Mouse (Mus musculus) urinary bladder, postnatal 14 days (tissue): ENCODE measurements around the gene Bdh2.

ENCODE experiments used
- DNase-seq: peaks from one replicate; pipeline ENCODE4 v3.0.0; 2021; ENCODE audit warnings: low spot score

The Bdh2 gene

GRCm38 (mm10) chr3:135280669-135281415 is at the start of gene Bdh2:
Gene Bdh2 (plus strand): TSS chr3:135281221.
- peak; percentile 80 for DNase-seq

DNA sequence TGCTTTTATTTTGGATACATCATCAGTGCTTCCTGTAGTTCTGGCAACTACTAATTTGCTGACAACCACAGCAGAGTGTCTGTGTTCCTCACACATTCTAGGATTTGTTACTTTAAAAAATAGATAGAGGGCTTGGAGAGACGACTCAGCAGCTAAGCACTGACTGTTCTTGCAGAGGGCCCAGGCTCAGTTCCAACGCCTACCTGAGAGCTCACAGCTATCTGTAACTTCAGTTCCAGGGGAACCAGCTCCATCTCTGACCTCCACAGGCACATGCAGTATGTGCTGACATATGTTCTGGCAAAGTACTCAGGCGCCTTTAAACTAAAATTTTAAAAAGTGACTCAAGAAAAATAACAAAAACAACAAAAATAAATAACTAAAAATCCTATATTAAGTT is 49.0 kb upstream of the Bdh2 start:
- no peak for DNase-seq

DNA sequence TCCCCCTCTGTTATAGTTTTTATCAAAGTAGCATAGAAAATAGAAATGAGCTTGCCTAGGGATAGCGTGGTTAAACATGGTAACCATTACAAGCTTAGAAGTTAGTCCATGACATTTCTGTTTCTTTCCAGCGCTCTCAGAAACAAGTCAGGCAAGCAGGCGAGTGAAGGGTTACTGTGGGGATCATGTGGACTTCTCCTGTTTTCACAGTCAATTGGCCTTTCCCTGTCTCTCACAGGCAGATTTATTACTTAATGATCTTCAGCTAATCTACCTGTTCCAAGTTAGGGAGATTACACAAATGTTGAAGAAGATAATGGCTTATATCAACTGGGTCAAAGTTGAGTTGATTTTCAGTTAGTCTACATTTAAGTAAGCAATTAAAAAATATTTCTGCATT is 48.6 kb upstream of the Bdh2 start:
- DNase-seq: no peak

GRCm38 (mm10) chr3:135245733-135246132 is 35.3 kb upstream of the Bdh2 start:
- no peak for DNase-seq

DNA sequence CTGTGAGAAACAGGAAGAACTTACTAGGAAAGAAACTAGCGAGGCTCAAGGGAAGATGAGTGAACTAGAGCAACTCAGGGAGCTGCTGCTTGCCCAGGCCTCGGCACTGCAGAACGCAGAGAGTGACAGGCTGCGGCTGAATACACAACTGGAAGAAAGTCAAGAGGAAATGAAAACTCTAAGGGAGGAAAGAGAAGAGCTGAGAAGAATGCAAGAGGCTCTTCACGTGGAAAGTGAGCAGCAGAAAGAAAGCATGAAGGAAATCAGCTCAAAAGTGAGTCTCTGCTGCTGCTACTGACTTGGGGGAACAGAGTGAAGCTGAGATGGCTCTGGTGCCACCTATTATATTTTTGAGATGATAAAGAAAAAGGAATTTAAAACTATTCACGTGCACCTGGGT is 34.2 kb upstream of the Bdh2 start:
- no peak for DNase-seq

- no peak for DNase-seq
Measured at GRCm38 (mm10) chr3:135249104-135249503, 31.9 kb upstream of the Bdh2 start.

- DNase-seq: no peak
Measured at GRCm38 (mm10) chr3:135251825-135252224, 29.2 kb upstream of the Bdh2 start.

DNA sequence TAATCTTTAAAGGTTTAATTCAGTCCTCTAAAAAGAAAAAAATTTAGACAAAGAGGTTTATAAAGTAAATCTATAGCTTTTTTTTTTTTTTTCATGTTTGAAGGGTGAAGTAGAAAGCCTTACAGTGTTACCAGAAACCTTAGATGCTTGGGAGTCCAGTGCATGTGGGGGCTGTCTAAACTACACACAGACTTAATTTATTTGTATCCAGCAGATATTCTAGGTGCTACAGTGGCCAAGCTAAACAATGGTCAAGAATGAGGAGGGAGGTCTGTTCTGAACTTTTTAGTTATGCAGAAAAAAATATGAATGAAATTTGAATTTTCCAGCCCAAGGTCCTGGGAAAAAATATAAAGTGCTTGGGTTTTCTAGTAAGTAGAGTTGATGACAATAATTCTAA is 26.2 kb upstream of the Bdh2 start:
- DNase-seq: no peak

GRCm38 (mm10) chr3:135258919-135259318 is 22.1 kb upstream of the Bdh2 start:
- DNase-seq: no peak

- DNase-seq: no peak
Measured at GRCm38 (mm10) chr3:135260233-135260632, 20.8 kb upstream of the Bdh2 start.

DNA sequence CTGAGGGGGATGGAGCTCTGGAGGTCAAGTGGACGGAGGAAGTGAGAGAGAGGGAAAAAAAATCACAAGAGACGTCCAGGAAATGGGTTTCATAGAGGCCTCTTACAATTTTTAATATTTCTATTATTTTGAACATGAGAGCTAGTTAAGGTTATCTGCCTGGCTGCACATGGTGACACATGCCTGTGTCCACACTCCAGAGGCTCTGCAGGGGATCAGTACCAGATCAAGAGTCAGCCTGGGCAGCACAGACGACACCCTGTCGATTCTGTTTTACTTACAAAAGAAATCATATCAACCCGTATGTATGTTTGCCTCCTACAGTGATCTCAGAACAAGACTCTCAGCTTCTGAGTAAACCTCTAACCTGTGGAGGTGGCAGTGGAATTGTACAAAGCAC is 12.4 kb upstream of the Bdh2 start:
- DNase-seq: no peak

DNA sequence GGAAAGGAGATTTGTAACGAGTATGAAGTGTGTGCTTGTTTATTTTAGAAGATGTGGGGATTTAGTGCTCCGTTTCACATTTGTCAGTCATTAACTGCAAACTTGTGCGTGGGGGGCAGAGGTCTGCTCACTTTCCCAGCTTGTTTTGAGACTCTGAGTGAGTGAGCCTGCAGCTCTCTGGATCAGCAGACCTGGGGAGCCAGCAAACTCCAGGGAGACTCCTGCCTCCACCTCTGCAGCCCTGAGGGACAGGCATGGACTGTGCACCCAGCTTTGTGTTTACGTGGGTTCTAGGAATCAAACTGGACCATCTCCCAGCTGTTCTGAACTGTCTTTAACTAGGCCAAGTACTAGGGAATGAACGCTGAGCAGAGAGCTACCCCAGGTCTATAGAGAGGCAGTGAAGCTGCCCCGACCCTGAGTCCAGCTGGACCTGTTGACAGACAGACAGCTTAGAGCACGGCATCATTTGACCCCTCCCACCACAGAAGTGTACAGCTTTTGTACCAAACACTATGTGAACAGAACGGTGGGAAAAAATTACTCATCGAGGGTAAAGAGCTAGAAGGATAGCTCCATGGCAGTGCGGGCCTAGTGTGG is 11.5 kb upstream of the Bdh2 start:
- no peak for DNase-seq

DNA sequence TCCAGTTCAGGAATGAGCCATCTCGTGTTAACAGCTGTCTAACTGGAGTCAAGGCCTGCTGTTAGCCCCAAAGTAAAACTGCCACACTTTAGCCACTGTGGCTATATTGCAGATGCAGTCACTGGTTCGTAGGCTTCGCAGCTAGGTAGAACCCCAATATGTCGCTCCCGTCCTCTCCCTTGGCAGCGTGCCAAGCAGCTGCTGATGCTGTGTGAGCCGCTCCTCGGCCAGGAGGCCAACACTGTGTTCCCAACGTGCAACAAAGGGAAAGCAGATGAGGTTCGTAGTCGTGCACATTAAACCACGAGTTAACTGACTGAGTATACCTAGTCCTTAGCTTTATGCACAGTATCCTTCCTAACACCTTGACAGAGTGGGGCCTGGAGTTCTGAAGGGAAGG is 8.4 kb upstream of the Bdh2 start:
- no peak for DNase-seq

- no peak for DNase-seq
Measured at GRCm38 (mm10) chr3:135273047-135273446, 8.0 kb upstream of the Bdh2 start.

DNA sequence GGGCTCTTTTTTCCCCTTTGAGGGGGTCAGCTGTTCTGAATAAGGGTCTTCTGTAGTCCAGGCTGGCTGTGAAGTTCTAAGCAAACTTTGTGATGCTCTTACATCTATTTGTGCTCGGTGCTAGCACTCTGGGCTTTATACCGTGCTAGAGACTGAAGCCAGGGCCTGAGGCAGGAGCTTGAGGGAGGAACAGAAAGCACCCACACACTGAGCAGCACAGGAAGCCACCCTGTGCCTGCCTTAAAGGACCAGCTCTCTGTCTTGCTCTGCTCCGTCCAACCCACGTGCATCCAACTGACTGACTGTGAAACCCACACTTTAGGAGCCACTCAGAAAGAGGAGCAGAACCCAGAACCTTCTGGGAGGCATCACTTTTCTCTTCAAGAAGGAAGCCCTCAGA is 861 bp upstream of the Bdh2 start:
- no peak for DNase-seq

- no peak for DNase-seq
Measured at GRCm38 (mm10) chr3:135281701-135282100, 680 bp downstream of the Bdh2 start.

DNA sequence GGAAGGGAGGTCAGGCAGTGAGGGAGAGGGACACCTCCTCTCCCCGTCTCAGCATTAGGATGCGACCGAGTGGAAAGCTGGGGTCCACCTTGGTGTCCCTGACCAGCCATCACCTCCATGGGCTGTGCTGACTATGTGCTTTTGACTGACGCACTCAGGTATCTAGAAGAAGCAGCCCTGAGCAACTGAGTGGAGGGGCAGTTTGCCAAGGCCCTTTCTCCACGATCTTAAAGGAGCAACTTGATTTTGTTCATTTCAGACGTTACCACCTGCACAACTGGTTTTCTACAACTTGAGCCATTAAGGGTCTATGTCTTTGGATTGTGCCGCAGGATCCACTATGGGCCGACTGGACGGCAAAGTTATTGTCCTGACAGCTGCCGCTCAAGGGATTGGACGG is 4.2 kb downstream of the Bdh2 start:
- DNase-seq: no peak

DNA sequence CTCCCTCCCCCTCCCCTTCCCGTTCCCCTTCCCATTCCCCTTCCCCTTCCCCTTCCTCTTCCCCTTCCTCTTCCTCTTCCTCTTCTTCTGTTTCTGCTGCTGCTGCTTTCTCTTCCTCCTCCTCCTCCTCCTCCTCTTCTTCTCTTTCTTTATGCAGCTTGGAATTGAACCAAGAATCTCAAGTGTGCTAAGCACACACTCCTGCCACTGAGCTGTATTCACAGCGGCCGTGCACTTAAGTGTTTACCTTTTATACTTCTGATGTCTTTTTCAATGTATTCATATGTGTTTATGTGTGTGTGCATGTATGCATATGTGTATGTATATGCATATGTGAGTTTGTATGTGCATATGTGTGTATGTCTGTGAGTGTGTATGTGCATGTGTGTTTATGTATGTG is 4.8 kb downstream of the Bdh2 start:
- DNase-seq: no peak

- DNase-seq: no peak
Measured at GRCm38 (mm10) chr3:135288138-135288750, 7.2 kb downstream of the Bdh2 start.

- no peak for DNase-seq
Measured at GRCm38 (mm10) chr3:135289148-135289547, 8.1 kb downstream of the Bdh2 start.

DNA sequence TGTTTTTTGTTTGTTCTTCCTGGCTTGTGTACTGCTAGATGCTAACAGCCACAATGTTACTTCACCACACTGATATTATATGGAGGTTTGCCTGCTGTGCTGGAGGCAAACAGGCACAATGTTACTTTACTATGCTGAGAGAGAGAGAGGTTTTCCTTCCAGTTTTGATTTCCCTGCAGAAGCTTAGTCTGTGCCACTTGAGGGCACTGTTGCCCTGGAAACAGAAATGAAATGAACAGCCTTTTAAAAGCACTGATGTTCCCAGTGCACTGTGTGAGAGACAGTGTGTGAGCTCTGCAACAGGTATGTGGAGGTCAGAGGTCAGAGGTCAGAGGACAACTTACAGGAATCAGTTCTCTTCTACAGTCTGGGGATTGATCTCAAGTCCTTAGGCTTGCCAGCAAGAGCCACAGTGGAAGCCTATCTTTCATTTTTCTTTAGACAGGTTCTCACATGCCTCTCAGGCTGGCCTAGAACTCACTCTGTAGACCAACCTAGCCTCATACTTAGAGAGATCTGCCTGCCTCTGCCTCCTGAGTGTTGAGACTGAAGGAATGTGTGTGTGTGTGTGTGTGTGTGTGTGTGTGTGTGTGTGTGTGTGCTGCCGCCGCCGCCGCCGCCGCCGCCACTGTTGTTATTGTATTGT is 9.4 kb downstream of the Bdh2 start:
- peak; percentile 50 for DNase-seq

GRCm38 (mm10) chr3:135293703-135294102 is 12.7 kb downstream of the Bdh2 start:
- peak; percentile 20 for DNase-seq

- DNase-seq: no peak
Measured at GRCm38 (mm10) chr3:135295559-135295958, 14.5 kb downstream of the Bdh2 start.
